ENCODE assay signal across 16 mouse cellular contexts in genomic region chr17:71871981-71872380, GRCm38 (mm10).
"Had no signal": no experiment of that assay in that cellular context is flagged by ENCODE, and none has a peak within 500 bp of the region (broad histone marks: within the 10 kb centered on the region; RNA-seq: fewer than 3 reads in every experiment).

No protein-coding gene starts in this region.

- H3K4me2 ChIP-seq: neural tube, embryonic 13.5 days; neural tube, embryonic 15.5 days; stomach, embryonic 15.5 days had no signal

- DNase-seq: retina, postnatal 1 day; right cerebral cortex, adult 18-20 months; right cerebral cortex, postnatal 14 days; right cerebral cortex, postnatal 25 days; right cerebral cortex, postnatal 4 days; spleen, adult 18-20 months; thymus, adult 18-20 months; thymus, adult 2 months; thymus, postnatal 14 days; thymus, postnatal 25 days; thymus, postnatal 36 days; thymus, postnatal 4 days had no signal

- H3K27ac ChIP-seq: neural tube, embryonic 13.5 days; neural tube, embryonic 15.5 days; stomach, embryonic 15.5 days; stomach, postnatal 0 days had no signal

- H3K4me3 ChIP-seq: neural tube, embryonic 13.5 days; neural tube, embryonic 15.5 days; stomach, embryonic 15.5 days had no signal

- H3K9me3 ChIP-seq: neural tube, embryonic 13.5 days; neural tube, embryonic 15.5 days; stomach, embryonic 15.5 days had no signal

- H3K36me3 ChIP-seq: neural tube, embryonic 13.5 days; neural tube, embryonic 15.5 days; stomach, embryonic 15.5 days had no signal

- H3K9ac ChIP-seq: neural tube, embryonic 13.5 days; neural tube, embryonic 15.5 days; stomach, embryonic 15.5 days had no signal

- H3K27me3 ChIP-seq: neural tube, embryonic 15.5 days; stomach, embryonic 15.5 days had no signal
